Mouse (Mus musculus) ES-E14 (cell line): ENCODE data around the gene Ubap2l. TPM values are rescaled to one million over a fixed set of nuclear protein-coding genes. Genes with fewer than 3 reads are reported as not detected.

Source experiments
- DNase-seq: peaks from one replicate; pipeline ENCODE4 v3.0.0-alpha.2; 2013; ENCODE audit warnings: low read depth, low spot score
- H3K27ac ChIP-seq: 2 replicates; pipeline ENCODE4 v1.5.1; 2012; ENCODE audit warnings: low read depth, mild to moderate bottlenecking, low read length, moderate library complexity, mixed read lengths; ENCODE audit not compliant: poor library complexity, insufficient read depth, severe bottlenecking
- H3K36me3 ChIP-seq: 2 replicates; pipeline ENCODE4 v1.6.1; 2012; ENCODE audit warnings: mild to moderate bottlenecking, low read length, moderate library complexity, mixed read lengths; ENCODE audit not compliant: control insufficient read depth, poor library complexity, insufficient read depth, severe bottlenecking
- H3K4me1 ChIP-seq, 2 experiments: fragments of 150-350 bp in 1 of 2; sonication (generic) in 1 of 2; 2 replicates each; pipeline ENCODE4 v1.6.1; 2012; ENCODE audit warnings: low read length in 2 of 2, mild to moderate bottlenecking in 1 of 2, mixed read lengths in 1 of 2; ENCODE audit not compliant: control insufficient read depth in 2 of 2, insufficient read depth in 2 of 2, poor library complexity in 1 of 2
- H3K4me3 ChIP-seq, 2 experiments: fragments of 150-350 bp in 1 of 2; sonication (generic) in 1 of 2; 2 replicates each; pipeline ENCODE4 v1.5.1; 2012; ENCODE audit warnings: low read length in 2 of 2, low read depth in 1 of 2, mild to moderate bottlenecking in 1 of 2, mixed read lengths in 1 of 2; ENCODE audit not compliant: insufficient read depth in 1 of 2, poor library complexity in 1 of 2, severe bottlenecking in 1 of 2
- H3K9ac ChIP-seq: 2 replicates; pipeline ENCODE4 v1.6.1; 2012; ENCODE audit warnings: low read depth, mild to moderate bottlenecking, low read length, mixed read lengths; ENCODE audit not compliant: poor library complexity, insufficient read depth, severe bottlenecking
- H3K9me3 ChIP-seq: fragments of 150-350 bp; sonication (generic); 2 replicates; pipeline ENCODE4 v1.6.1; 2012; ENCODE audit warnings: low read depth, mild to moderate bottlenecking, low read length; ENCODE audit not compliant: control insufficient read depth, insufficient read depth
- CHD2 ChIP-seq: IDR thresholded peaks from 2 replicates; pipeline ENCODE4 v1.6.1; 2014; ENCODE audit warnings: mild to moderate bottlenecking, low read depth, low read length, inconsistent platforms
- HCFC1 ChIP-seq: IDR thresholded peaks from 2 replicates; pipeline ENCODE4 v1.6.1; 2012; ENCODE audit warnings: low read length, inconsistent platforms, borderline replicate concordance; ENCODE audit not compliant: insufficient read depth
- MAFK ChIP-seq: IDR thresholded peaks from 2 replicates; pipeline ENCODE4 v1.6.1; 2014; ENCODE audit warnings: mild to moderate bottlenecking, low read depth, low read length, inconsistent platforms; ENCODE audit not compliant: insufficient read depth
- ZC3H11A ChIP-seq: IDR thresholded peaks from 2 replicates; pipeline ENCODE4 v1.6.1; 2012; ENCODE audit warnings: low read depth, mild to moderate bottlenecking, inconsistent platforms, low read length, borderline replicate concordance
- ZNF384 ChIP-seq: IDR thresholded peaks from 2 replicates; pipeline ENCODE4 v1.6.1; 2012; ENCODE audit warnings: low read depth, low read length, inconsistent platforms
- in situ Hi-C, 2 experiments: fragments of 600-800 bp; cut with MboI; formaldehyde crosslinking; loops; one replicate each; pipeline ENCODE4 v1.15.1; 2025; ENCODE audit warnings: low sequenced_read_pairs in 2 of 2, inconsistent platforms in 1 of 2; ENCODE audit not compliant: unreplicated experiment in 2 of 2
- total RNA-seq: library from RNA; depleted of rRNA; stranded (reverse); fragments of 300-350 nt; gene quantifications from 2 replicates; pipeline ENCODE4 v1.2.3, GENCODE M21; 2012

Gene Ubap2l
- total RNA-seq, 1 experiment: 109 TPM

- H3K4me1 ChIP-seq: no peaks in the 10 kb centered on the region; a peak in 1 of 4 replicates
- no peak overlapping the region for H3K4me3 ChIP-seq
- in situ Hi-C loops: no loop called here
- no peak overlapping the region for H3K9ac ChIP-seq
- no peak for DNase-seq
- no peak overlapping the region for H3K27ac ChIP-seq
- TF ChIP-seq CHD2 (no peak), ZNF384 (no peak), MAFK (no peak), ZC3H11A (no peak), HCFC1 (no peak)
- peaks cover 8% of the 10 kb centered on the region for H3K36me3 ChIP-seq
- no peaks in the 10 kb centered on the region for H3K9me3 ChIP-seq
These were observed 12.0 kb upstream of the Ubap2l start for GRCm38 (mm10) chr3:90064383-90064782.

DNA sequence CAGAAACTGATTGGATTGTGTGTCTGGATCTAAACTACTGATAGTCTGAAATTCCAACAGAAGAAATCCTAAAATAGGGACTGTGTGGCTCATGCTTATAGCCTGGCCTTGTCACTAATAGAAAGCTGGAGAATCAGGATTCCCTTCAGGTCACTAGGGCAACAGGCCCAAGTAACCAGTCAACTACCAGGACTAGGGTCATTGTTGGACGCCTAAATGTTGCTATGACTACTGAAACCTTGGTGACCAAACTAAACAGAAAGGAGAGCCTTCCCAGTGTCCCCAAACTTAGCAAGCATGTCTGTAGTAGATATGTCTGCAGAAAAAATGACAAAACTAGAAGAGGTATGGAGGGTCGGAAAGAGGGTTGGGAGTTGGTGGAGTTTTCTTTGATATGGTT, 10.1 kb upstream of the Ubap2l start:
- in situ Hi-C loops: no loop called here
- H3K36me3 ChIP-seq: peaks cover 12% of the 10 kb centered on the region

GRCm38 (mm10) chr3:90061549-90061948, 9.1 kb upstream of the Ubap2l start:
- Histone ChIP-seq H3K4me1 (no peaks in the 10 kb centered on the region; a peak in 1 of 4 replicates), H3K27ac (no peak overlapping the region), H3K9me3 (no peaks in the 10 kb centered on the region), H3K9ac (no peak overlapping the region), H3K4me3 (no peak overlapping the region), H3K36me3 (peaks cover 15% of the 10 kb centered on the region)
- DNase-seq: no peak
- TF ChIP-seq ZC3H11A (no peak), MAFK (no peak), HCFC1 (no peak), ZNF384 (no peak), CHD2 (no peak)
- in situ Hi-C loops: no loop called here

More for the DNA sequence above, 10.1 kb upstream of the Ubap2l start:
- Histone ChIP-seq H3K9me3 (no peaks in the 10 kb centered on the region), H3K4me3 (no peak overlapping the region), H3K27ac (no peak overlapping the region), H3K4me1 (no peaks in the 10 kb centered on the region; a peak in 1 of 4 replicates), H3K9ac (no peak overlapping the region)
- no peak for DNase-seq
- TF ChIP-seq ZC3H11A (no peak), ZNF384 (no peak), MAFK (no peak)

DNA sequence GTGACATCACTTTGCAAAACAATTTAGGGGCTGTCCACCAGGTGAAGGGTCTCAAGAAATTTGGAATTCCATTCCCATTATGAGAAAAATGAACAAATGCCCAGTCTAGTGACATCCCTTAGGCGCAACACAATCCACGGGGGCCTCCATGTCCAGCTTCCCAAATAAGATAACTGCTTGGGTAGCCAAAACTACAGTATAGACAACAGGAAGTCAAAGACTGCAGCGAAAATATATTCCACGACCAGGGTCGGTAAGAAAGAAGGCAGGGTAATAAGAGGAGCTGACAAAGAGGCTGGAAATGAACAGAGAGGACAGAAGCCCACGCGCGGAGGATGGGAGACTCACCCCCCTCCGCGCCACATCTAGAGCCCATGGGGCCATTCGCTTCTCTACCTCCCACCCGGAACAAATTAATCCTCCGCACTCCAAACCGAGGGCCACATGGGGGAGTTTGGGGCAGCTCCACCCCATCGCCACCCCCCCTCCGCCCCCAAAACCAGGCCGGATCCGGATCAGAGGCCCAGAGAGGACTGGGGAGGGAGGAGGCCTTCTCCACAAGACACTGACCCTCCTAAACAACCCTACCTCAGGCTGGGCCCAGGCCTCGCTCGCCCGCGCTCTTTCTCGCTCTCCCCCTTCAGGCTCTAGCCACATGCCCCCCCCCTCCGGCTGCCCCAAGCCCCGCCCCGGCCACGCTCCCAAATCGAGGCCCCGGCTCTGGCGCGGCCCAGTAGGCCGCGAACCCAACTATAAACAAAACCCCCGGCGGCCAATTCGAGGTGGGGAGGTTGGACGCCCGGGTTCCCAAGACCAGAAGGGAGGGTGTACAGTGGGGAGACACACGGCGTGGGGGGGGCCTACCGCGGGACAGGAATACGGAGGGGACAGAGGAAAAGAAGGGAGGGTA, 732 bp downstream of the Ubap2l start, which contains the start of gene 4933434E20Rik:
Gene 4933434E20Rik, plus strand, starts transcription at position 196 of the 910 bp plus-strand sequence.
- no peaks in the 10 kb centered on the region for H3K9me3 ChIP-seq
- TF ChIP-seq MAFK: no peak
- no peak for TF ChIP-seq CHD2
- TF ChIP-seq ZNF384: no peak
- TF ChIP-seq HCFC1: peak; percentile 41; the same call in 1 of the 2 replicates
- no peak for TF ChIP-seq ZC3H11A
- peak; percentile 15 for DNase-seq
- H3K36me3 ChIP-seq: peaks cover 9% of the 10 kb centered on the region
- peak within 1 kb of the TSS; percentile 100 for H3K9ac ChIP-seq
- H3K4me3 ChIP-seq: peak within 1 kb of the TSS; percentile 97 to 100
- in situ Hi-C loops: no loop called here
- peak within 1 kb of the TSS; percentile 97 for H3K27ac ChIP-seq
- no peaks in the 10 kb centered on the region for H3K4me1 ChIP-seq
